Mouse (Mus musculus) embryonic stem cell, embryonic (primary cell): ENCODE results near the gene Map2k5.

ENCODE experiments used
- CTCF ChIA-PET, 4 experiments: fragments of 300-600 bp in 2 of 4; fragments of 350-600 bp in 2 of 4; sonication (Branson Sonifier 250); formaldehyde crosslinking; loops; one replicate each; lab custom pipeline; 2022; ENCODE audit warnings: inconsistent platforms in 2 of 4; lab: Charles Lee
- POLR2A ChIA-PET, 4 experiments: fragments of 300-600 bp in 2 of 4; fragments of 350-600 bp in 2 of 4; sonication (Branson Sonifier 250); formaldehyde crosslinking; loops; one replicate each; lab custom pipeline; 2022; ENCODE audit warnings: antibody characterized with exemption in 4 of 4, inconsistent platforms in 1 of 4; lab: Charles Lee

The Map2k5 gene

DNA sequence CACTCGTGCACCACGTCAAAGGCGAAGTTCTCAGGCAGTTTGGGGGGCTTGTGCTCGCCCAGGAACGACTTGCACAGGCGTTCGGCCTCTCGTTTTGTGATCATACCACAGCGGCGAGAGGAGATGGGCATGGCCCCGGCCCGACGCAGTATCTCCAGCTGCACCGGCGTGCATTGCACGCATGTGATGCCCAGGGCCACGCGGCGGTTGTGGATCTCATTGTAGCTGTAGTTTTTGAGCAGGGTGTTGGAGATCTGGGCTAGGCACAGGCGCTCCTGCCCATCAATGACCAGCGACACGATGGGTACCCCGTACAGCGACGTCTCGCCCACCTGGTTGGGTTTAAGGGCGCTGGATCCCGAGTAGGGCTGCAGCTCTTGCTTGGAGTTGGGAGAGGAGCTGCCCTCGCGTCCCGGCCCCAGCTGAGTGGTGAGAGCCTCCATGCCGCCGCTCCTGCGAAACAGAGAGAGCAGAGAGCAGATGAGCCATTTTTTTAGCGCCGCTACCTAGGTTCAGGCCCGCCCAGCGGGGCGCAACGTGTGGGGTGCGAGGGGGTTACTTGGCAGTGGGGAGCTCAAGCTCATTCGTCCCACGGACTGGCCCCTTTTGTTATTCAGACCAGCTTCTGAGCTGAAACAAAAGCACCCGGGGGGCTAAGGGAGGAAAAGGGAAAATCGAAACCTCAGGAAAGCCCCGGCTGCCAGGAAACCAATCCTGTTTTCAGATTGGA lies 231.4 kb downstream of the Map2k5 start:
- POLR2A ChIA-PET, result interaction anchor here in 3 of 4 experiments (0.5 to 4.6 kb wide), 9 partner anchors 9 to 657 kb away, joined by 3 to 23 read pairs (median 6); partner anchors contain the start of gene Map2k5 (in 1 of the 3)
- CTCF ChIA-PET, result interaction anchor here in 3 of 4 experiments (0.6 to 1.4 kb wide), 5 partner anchors 9 to 387 kb away, joined by 3 to 7 read pairs (median 4); no protein-coding TSS in a partner anchor

DNA sequence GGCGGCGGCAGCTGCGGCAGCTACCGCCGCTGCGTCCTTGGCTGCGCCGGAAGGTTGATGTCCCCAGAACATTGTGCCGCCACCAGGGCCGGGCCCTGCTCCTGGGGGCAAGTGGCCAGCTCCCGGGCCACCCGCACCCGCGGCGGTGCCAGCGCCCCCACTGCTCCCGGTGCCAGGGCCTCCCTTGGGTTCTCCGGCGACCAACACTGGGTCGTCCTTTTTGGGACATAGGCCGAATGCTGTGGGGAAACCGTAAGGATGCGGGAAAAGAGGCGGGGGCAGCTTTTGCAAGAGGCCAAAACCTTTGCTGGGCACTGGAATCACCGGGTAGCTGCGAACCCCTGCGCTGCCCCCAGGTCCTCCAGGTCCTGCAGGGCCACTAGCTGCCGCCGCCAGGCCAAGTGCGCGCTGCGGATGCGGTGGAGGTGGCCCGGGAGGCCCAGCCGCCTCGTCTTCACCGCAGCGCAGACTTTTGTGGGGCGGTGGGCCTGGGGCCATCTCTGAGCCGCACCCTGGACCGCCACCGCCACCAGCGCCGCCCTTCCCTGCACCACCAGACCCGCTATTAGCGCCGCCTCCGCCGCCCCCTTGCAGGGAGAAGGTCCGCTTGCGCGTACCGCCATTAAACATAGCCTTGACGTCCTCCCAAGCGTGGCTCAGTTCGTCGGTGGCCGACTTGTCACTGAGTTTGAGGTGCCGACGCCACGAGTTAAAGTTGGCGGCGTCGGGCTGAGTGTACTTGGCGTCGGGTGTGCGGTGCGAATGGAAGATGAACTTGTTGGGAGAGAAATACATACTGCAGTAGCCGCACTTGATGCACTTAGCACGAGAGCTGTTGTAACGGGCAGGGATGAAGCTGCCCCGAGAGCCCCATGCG lies 232.2 kb downstream of the Map2k5 start:
- CTCF ChIA-PET, result interaction anchor here in 3 of 4 experiments (0.7 to 1.3 kb wide), 4 partner anchors 8 to 386 kb away, joined by 3 to 4 read pairs (median 3); no protein-coding TSS in a partner anchor
- POLR2A ChIA-PET, result interaction anchor here in 3 of 4 experiments (0.5 to 4.6 kb wide), 10 partner anchors 8 to 318 kb away, joined by 3 to 23 read pairs (median 6); partner anchors contain the start of gene Map2k5 (in 1 of the 3)

DNA sequence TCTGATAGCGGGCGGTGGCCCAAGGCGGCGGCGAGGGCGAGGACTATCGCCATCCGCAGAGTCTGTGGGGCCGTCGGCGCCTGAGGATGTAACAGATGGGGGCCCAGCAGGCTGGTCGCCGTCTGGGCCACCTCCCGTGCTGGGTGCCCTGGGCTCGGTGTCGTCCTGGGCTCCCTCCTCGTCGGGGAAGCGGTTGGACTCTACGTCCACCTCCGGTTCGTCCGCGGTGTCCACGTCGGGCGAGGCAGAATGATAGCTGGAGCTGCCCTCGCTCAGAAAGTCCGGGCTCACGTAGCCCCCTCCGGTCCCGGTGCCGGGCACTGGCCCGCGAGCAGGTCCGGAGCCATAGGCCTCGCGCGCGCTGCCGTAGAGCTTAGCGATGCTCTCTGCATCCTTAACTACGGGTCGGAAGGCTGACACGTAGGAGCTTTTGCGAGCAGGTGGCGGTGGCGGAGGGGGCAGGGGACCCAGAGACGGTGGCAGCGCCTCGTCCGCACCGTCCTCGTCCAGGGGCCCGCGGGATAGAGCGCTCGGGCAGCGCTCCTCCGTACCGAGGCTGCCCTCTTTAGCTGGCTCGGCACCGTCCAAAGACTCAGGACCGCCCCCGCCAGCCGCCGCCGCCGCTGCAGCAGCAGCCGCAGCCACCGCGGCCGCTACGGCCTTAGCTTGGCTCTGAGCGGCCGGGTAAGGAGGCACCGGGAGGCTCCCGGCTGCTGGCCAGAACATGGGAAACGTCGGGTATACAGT lies 233.0 kb downstream of the Map2k5 start:
- ChIA-PET CTCF (interaction anchor here in 1 of 4 experiments (0.7 to 1.1 kb wide), 2 partner anchors 16 to 109 kb away, joined by 3 read pairs; no protein-coding TSS in a partner anchor), POLR2A (interaction anchor here in 2 of 4 experiments (0.7 to 4.6 kb wide), 6 partner anchors 9 to 319 kb away, joined by 3 to 23 read pairs (median 4); no protein-coding TSS in a partner anchor)

DNA sequence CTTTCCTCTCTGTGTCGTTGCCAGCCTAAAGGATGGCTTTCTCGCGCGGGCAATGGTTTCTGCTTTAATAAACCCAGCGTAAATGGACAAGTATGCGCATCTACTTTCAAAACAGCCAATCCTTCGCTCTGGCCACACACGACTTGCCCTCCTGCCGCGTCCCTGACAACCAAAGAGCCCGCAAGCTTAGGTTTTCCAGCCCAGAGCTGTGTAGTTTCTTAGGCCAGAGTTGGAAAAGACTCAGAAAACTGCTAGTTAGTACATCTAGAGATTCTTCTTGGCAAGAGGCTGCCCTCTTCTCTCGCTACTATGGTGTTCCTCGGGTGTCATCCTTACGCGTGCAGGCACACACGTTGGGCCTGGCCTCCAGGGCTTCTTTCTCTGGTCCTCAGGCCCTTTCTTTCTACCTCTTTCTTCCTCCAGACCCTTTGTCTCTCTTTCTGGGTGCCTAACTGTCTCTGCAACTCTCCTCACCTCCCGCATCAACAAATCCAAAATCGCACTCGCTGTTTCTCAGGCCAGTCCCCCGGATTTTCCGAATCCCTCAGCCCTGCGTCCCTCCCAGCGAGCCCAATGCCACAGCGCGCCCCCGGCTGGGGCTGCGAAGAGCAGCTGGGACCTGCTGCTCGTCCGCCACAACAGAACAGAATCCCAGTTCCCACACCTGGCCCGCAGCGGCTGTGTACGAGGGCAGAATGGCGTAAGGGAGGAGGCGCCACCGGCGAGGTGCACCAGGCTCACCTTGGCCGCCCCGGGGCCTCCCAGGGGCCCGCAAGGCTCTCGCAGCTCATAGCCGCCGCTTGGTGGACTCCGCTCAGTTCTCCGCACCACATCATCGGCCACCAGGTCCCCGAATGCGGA lies 233.8 kb downstream of the Map2k5 start:
- ChIA-PET CTCF (interaction anchor here in 1 of 4 experiments (1.1 kb wide), 1 partner anchor 17 kb away, joined by 3 read pairs; no protein-coding TSS in a partner anchor), POLR2A (interaction anchor here in 2 of 4 experiments (1.1 to 1.7 kb wide), 3 partner anchors 10 to 12 kb away, joined by 3 to 4 read pairs (median 3); no protein-coding TSS in a partner anchor)

DNA sequence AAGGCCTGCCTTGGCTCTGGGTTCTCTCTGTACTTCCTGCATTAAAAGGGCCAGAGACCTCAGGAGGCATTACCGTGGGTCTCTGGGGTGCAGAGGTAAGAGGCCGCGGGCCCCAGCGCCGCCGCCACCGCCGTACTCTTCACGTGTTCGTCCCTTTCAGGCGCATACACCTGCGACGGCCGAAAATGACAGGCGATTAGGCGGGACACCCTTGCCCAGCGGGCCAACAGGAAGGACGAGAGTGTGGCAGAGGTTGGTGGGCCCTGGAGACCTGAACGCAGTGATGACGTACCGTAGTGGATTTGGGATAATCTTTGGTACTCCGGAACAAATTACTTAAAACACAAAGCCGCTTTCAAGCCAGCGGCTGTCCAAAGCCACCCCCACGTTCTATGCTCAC lies 234.5 kb downstream of the Map2k5 start:
- POLR2A ChIA-PET, result interaction anchor here in 1 of 4 experiments (1.7 kb wide), 1 partner anchor 10 kb away, joined by 3 read pairs; no protein-coding TSS in a partner anchor
- CTCF ChIA-PET, result no interaction called here

DNA sequence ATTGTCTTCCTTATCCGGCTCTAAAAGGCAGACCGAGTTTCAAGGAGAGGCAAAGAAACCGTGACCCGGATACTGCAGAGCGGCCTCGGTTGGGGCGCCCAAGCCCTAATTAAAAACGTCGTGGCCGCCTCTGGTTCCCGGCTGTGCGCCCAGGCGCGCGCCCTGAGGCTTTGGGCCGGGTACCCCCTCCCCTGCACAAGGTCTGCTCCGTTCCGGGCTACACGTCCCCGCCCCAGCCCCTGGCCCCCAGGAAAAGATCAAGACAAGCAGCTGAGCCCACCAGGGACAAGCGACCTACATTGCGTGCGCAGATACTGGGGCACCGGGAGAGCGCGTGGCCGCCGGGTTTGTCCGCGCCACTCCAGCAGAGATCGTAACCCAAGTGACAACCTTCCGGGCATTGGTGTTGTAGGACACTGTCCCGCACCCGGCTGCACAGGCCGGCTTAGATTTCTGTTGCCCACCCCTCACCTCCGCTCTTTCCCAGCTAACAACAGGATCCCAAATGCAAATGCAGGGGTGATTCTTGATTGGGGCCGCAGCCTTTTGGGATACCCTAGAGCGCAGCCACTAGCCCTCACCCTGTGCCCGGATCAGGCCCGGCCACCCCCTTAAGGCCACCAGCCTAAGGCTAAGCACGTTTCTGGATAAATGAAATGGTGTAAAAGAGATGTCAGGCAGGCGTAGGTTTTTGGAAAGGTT lies 235.2 kb downstream of the Map2k5 start:
- ChIA-PET CTCF (no interaction called here), POLR2A (no interaction called here)

DNA sequence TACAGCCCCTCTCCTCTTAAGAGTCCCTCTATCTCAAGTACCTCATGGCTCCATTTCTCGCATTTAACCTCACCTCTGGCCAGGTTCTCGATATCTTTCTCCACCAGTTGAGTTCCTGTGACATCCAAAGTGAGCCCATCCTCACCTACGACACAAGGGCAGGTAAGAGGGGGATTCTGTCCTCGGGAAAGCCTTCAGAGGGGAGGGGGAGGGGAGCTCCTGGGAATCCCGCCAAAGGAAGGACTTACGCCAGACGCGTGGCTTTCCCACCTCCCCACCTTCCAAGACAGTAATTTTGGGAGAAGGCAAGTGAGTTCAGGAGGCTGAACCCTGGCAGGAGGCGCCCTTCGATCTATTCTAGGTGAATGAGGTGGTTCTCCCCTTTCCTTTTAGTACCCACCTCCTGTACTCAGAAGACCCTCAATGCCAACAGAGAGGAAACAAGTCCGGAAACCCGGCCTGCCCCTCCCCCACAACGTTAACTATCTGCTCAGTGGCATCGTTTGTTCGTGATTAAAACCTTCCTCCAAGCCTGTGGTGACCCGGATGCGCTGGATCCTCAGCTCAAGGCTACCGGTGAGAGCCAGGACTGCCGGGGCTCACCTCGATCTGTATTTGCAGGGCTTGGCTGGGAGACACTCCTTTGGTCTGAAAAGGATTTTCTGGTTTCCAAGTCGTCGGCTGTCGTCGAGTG lies 235.9 kb downstream of the Map2k5 start:
- POLR2A ChIA-PET, result interaction anchor here in 1 of 4 experiments (0.9 kb wide), 1 partner anchor 9 kb away, joined by 3 read pairs; no protein-coding TSS in a partner anchor
- CTCF ChIA-PET, result interaction anchor here in 2 of 4 experiments (0.7 to 0.8 kb wide), 2 partner anchors 18 to 190 kb away, joined by 3 to 4 read pairs; no protein-coding TSS in a partner anchor

DNA sequence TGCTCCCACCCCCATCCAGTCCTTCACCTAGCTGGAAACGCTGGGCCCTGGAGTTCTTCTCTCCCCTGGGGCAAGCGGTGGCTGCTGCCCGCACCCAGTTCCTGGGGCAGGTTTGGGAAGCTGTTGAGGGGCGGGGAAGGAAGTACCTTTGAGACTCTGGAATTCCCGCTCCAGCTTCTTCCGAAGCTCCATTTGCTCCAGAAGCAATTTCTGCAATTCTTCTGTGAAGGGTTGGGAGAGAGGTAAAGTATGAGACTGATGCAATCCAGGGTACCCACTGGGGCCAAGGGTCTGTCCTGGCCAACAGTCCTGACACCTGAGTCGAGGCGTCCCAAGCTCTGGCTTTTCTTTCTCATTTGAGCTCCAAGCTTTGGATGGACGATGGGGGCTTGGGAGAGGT lies 237.5 kb downstream of the Map2k5 start:
- CTCF ChIA-PET, result interaction anchor here in 3 of 4 experiments (0.5 to 1.0 kb wide), 3 partner anchors 11 to 15 kb away, joined by 3 to 4 read pairs (median 4); no protein-coding TSS in a partner anchor

DNA sequence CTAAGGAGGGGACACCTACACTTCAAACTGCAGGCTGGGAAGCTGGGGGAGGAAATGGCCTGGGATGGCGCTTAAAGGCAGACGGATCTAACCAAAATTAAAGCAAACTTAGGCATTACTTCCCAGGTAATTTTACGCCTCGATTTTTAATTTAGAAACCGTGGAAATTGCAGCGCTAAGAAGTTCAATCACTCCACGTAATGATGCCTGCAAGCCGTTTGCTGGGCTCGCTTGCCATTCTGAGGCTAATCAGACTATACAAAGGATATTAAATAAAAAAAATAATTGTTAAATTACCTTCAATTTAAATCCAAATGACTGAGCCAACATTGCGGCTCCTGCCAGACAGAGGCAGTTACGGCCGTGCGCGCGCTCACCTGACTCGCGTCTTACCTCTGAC lies 238.0 kb downstream of the Map2k5 start:
- ChIA-PET POLR2A (interaction anchor here in 2 of 4 experiments (0.7 to 1.0 kb wide), 2 partner anchors 12 to 160 kb away, joined by 3 read pairs; no protein-coding TSS in a partner anchor), CTCF (interaction anchor here in 1 of 4 experiments (1.0 kb wide), 1 partner anchor 12 kb away, joined by 4 read pairs; no protein-coding TSS in a partner anchor)

More for the DNA sequence above, 237.5 kb downstream of the Map2k5 start:
- POLR2A ChIA-PET, result interaction anchor here in 3 of 4 experiments (0.7 to 1.3 kb wide), 3 partner anchors 8 to 160 kb away, joined by 3 read pairs; no protein-coding TSS in a partner anchor

DNA sequence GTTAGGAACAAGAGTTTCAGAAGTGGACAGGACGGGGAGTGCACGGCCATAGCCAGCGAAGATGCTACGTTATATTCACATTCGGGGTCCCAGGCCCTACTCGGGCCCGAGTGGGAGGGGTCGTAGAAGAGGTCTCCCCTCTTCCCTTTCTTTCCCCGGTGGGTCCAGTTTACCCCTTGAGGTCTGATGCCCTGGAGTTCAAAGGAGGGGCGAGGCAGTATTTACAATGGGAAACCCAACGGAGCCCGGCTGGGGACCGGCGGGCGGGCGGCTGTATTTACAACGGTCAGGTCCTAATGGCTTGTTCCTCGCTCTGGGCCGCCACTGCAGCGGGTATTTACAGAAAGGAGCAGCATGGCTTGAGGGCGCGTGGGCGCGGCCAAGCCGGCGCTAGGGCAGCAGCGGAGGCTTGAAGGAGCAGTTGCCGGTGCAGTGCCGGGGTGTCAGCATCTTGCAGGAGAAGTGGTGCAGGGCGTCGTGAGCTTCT lies 239.2 kb downstream of the Map2k5 start:
- POLR2A ChIA-PET, result no interaction called here
- CTCF ChIA-PET, result interaction anchor here in 1 of 4 experiments (0.6 kb wide), 1 partner anchor 41 kb away, joined by 3 read pairs; no protein-coding TSS in a partner anchor

DNA sequence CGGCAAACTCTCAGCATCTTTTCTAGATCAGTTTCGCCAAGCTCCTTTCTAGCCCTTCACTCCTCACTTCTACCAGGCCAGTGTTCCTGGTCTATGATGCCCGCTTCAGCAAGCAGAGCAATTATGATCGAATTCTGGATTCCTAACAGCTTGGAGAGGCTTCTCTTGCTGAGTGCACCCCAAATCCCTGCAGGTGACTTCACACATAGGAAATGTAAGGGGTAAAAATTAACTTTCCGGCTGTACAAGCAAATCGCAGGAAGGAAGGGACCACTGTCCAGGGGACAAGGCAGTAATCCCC lies 240.1 kb downstream of the Map2k5 start:
- CTCF ChIA-PET, result interaction anchor here in 3 of 4 experiments (0.6 to 1.2 kb wide), 3 partner anchors 9 to 464 kb away, joined by 3 to 4 read pairs (median 3); no protein-coding TSS in a partner anchor
- POLR2A ChIA-PET, result interaction anchor here in 2 of 4 experiments (0.6 to 3.9 kb wide), 5 partner anchors 9 to 439 kb away, joined by 3 to 23 read pairs (median 6); partner anchors contain the start of gene Skor1 (in 1 of the 2)

DNA sequence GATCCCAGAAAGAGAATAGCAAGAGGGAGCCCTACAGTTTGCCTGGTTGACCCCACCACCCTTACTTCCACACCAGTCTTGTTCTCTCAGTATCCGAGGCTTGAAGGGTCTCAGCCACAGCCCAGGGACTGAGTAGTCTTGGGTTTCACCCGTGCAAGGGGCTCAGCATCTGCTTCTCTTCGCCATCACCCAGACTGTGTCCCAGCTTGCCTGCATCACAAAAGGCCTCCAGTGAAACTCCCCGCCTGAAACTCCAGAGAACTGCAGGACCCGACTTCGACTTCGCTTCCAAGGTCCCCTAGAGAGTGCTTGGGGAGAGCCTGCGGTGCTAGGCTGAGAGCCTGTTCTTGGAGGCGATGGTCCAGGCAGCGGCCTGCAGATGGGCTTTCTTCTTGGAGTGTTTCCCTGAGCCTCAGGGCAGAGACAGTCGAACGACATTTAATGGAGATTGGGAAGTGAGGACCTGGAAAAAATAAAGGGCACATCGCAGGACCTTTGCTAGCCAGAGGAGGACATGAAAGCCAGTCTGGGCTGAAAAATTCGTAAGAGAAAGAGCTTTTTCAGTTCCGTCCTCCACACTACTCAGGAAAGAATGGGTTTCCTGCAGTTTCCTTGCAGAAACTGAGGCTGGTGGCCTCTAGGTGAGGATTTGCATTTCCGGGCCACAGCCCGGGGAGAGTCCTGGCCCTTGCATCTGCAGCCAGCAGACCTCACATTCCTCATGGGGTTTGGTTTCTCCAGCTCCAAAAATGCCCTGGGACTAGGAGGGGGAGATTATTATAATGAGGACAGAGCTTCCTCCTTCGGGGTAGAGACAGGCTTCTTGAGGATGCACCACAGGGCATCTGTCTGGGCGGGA lies 240.7 kb downstream of the Map2k5 start:
- POLR2A ChIA-PET, result interaction anchor here in 2 of 4 experiments (0.6 to 3.9 kb wide), 5 partner anchors 10 to 439 kb away, joined by 3 to 23 read pairs (median 6); partner anchors contain the start of gene Skor1 (in 1 of the 2)
- CTCF ChIA-PET, result interaction anchor here in 3 of 4 experiments (0.6 to 1.2 kb wide), 3 partner anchors 9 to 465 kb away, joined by 3 to 4 read pairs (median 3); no protein-coding TSS in a partner anchor

DNA sequence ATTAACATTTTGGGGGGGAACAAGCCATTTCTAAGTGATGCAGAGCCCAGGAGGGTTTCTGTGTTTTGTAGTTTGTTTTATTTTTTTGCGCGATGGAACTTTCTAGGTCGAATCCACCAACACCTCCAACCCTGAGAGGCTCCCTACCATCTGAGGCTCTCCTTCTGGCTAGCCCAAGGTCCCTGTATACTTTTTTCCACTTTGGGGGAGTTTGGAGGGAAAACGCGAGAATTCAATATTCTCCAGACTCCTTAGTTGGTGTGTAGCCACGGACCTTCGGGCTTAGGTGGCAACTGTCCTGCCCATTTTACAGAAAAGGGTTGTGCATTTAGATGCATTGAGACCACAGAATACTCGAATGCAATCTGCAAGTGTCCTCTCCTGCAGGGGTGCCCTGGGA lies 241.5 kb downstream of the Map2k5 start:
- ChIA-PET POLR2A (interaction anchor here in 1 of 4 experiments (1.0 to 3.9 kb wide), 2 partner anchors 11 to 622 kb away, joined by 3 to 23 read pairs; partner anchors contain the start of gene Skor1), CTCF (interaction anchor here in 1 of 4 experiments (1.0 kb wide), 1 partner anchor 10 kb away, joined by 7 read pairs; no protein-coding TSS in a partner anchor)

DNA sequence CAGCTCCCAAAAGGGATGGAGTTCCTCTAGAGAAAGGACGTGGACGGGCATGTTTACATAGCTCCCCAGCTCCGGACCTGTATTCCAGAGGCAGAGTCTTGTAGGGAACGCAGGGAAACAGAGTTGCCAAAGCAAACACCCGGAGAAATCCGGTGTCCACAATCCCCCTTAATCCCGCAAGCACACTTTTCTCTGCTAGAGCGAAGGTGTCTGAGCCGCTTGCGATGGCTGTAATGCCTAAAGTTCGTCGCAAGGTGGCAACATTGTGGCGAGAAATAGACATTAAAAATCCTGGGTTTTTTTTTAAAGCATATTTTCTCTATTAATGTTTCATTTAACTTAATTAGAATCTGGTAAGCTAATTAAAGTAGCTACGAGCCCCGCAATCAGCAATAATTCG lies 241.9 kb downstream of the Map2k5 start:
- ChIA-PET POLR2A (interaction anchor here in 2 of 4 experiments (0.7 to 3.9 kb wide), 3 partner anchors 11 to 623 kb away, joined by 3 to 23 read pairs (median 3); partner anchors contain the start of genes Fem1b (in 1 of the 2) and Skor1 (in 1 of the 2)), CTCF (interaction anchor here in 3 of 4 experiments (0.6 to 1.6 kb wide), 4 partner anchors 11 to 232 kb away, joined by 3 to 7 read pairs (median 4); no protein-coding TSS in a partner anchor)
